Mouse (Mus musculus) frontal cortex, postnatal 10 days (tissue): Measurements from ENCODE around the gene Cbln3.
A peak's percentile ranks its signal among the peaks of the same experiment; 100 is the strongest.

Experiments
- DNase-seq, 2 experiments: peaks; one replicate each; pipeline ENCODE4 v3.0.0; 2022; ENCODE audit warnings: low spot score in 2 of 2, mixed read lengths in 1 of 2

Cbln3 gene

DNA sequence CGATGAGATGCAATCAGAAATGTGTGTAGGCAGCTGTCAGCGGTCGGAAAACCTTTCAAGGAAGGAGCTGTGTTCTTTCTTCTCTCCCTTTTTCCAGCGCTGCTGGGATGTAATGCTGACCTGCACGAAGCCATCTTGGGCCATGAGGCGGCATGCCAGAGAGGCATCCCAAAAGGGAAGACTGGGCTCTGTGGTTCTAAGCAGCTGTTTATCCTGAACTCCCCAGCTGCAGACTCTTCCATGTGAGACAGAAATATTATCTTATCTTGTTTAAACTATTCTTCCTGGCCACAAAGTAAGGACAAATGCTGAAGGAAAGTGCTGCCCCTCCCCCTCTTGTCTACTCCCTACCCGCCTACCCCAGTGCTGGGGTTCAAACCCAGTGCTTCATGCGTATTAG is 3.2 kb downstream of the Cbln3 start:
- DNase-seq = no peak

DNA sequence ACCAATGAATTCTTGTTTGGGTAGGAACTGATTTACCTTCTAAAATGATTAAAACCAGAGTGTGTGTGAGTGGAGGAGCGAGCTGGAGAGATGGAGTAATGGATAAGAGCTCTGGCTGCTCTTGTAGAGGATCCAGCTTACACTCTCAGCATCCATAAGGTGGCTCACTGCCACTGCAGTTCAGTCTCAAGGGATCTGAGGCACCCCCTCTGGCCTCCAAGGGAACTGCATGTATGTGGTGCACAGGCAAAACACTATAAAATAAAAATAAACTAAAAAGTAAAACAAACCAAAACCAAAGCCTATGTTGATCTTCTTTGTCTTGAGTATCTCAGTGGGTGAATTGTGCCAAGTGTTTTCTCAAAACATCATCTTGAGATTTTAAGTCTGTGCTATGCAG is 4.6 kb downstream of the Cbln3 start:
- peak; percentile 65 to 76 for DNase-seq

DNA sequence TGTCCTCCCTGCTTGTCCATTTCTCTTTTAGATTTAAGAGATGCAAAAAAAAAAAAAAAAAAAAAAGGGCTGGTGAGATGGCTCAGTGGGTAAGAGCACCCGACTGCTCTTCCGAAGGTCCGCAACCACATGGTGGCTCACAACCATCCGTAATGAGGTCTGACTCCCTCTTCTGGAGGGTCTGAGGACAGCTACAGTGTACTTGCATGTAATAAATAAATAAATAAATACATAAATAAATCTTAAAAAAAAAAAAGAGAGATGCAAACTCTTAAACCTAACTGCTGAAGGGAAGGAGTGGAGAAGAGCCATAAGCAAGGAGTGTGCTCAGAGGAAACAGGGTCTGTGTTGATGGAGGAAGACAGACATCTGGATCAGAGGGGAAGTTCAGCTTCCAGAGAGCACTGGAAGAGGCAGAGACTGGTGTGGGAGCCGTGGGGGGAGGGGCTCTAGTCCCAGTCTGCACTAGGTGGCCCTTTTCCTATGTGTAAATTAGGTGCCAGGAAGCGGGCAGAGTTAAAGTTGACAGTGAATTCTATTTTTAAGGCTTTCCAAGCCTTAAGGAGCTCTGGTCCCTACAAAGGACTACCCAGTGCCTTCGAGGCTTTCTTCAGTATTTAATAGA is 5.8 kb downstream of the Cbln3 start:
- no peak for DNase-seq

DNA sequence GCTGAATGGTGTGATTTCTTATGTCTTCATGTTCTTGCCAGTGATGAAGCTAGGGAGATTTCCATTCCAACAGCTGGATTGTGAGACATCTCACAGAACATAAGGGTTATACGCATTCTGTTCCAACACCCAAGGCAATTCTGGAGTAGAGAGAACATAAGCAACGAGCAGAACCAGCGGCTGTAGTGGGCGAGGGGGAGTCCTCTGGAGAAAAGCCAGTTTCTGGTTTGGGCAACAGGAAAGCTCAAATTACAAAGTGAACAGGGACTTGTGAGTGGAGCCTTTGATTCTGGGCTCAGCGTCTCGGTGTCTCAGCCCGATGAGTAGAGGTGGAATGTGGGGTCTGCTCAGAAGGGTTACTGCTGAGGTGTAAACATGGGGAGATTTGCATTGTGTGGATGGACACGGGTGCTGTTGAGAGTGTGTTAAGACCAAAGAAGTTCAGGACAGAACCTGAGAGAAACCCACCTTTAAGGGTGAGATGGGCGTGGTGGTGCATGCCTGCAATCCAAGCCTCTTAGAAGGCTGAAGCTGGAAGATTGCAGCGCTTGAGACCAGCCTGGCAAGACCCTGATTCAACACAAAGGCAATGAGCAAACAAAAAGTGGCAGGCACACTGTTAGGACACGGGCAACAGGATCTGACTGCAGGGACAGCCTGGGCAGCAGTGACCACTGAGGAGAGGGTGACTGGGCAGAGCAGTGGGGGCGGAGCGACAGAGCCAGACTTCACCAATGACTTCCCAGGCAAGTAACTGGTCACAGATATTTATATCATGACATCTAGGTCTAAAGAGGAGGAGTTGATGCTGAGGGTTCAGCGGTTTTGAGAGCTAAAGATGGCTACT is 6.5 kb downstream of the Cbln3 start:
- peak in 1 of 2 experiments; percentile 64 for DNase-seq

- peak in 1 of 2 experiments; percentile 69 for DNase-seq
Observed at GRCm38 (mm10) chr14:55873714-55874683, 10.2 kb downstream of the Cbln3 start.

- DNase-seq = no peak
Observed at GRCm38 (mm10) chr14:55873242-55873713, 10.9 kb downstream of the Cbln3 start.

DNA sequence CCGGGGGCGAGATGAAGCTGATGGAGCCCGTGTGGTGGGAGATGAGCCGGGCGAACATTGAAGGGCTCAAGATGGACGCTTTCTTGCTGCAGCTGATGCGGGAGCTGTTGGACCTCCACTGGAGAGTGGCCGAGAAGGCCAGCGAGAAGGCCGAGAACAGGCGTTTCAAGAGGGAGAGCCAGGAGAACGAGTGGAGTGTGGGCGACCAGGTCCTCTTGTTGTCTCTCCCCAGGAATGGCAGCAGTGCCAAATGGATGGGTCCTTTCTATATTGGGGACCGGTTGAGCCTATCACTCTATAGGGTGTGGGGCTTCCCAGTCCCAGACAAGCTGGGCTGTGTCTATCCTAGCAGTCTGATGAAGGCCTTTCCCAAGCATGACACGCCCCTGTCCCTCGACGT is 11.6 kb downstream of the Cbln3 start:
- DNase-seq = no peak

GRCm38 (mm10) chr14:55872039-55872438 is 12.2 kb downstream of the Cbln3 start:
- DNase-seq = no peak

- DNase-seq = no peak
Observed at GRCm38 (mm10) chr14:55869538-55869937, 14.7 kb downstream of the Cbln3 start.

GRCm38 (mm10) chr14:55868230-55869026 is 15.8 kb downstream of the Cbln3 start:
- DNase-seq = no peak

DNA sequence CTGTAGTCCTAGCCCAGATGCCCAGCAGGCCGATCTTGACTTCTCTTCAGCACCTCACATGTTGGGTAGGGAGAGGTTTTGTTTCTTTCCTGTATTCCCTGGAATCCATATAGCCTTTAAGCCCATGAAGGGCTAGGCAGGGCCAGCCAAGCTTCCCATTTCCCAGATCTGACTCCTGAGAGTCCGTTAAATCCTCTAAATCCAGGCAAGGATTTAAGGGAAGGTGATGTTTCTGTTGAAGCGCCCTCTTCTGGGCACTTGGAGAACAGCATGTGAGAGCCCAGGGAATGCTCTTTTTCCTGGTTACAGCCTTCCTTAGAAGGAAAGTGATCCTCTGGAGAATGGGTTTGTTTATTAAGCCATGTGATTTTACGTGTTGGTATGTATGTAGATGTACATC is 17.2 kb downstream of the Cbln3 start:
- DNase-seq = no peak

GRCm38 (mm10) chr14:55863773-55864172 is 20.4 kb downstream of the Cbln3 start:
- DNase-seq = peak in 1 of 2 experiments; percentile 53

DNA sequence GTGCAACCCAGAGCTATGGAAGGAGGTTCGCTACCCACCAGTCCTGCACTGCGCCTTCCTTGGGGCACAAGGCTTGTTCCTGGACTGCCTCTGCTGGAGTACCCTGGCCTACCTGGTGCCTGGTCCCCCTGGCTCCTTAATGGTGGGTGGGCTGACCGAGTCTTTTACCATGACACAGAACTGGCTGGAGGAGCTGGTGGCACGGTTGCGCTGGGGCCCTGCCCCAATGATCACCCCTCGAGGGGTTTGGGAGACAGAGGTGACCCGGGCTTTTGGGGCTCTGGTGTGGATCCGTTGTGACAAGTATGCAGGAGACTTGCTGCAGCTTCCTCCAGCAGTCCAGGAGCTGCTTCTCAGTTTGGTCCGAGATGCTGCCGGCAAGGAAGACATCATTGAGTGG is 21.2 kb downstream of the Cbln3 start:
- no peak for DNase-seq

- DNase-seq = no peak
Observed at GRCm38 (mm10) chr14:55862186-55862585, 22.0 kb downstream of the Cbln3 start.

DNA sequence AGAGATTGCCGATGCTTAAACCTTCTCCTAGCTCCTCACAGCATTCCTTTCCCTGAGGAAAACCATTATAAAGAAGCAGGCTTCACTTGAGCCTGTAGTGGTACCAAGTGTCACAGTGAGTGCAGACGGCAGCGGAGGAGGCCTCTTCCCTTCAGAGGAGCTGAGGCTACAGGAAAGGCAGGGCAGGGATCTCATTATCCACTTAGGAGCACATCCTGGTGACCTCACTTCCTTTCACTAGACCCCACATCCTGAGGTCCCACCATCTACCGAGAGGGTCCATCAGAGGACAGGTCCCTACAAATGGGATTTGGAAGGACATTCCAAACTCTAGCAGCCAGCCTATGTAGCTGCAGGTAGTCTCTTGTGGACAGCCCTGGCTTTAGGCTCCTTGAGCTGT is 26.6 kb downstream of the Cbln3 start:
- no peak for DNase-seq

- no peak for DNase-seq
Observed at GRCm38 (mm10) chr14:55855101-55855561, 29.1 kb downstream of the Cbln3 start.

DNA sequence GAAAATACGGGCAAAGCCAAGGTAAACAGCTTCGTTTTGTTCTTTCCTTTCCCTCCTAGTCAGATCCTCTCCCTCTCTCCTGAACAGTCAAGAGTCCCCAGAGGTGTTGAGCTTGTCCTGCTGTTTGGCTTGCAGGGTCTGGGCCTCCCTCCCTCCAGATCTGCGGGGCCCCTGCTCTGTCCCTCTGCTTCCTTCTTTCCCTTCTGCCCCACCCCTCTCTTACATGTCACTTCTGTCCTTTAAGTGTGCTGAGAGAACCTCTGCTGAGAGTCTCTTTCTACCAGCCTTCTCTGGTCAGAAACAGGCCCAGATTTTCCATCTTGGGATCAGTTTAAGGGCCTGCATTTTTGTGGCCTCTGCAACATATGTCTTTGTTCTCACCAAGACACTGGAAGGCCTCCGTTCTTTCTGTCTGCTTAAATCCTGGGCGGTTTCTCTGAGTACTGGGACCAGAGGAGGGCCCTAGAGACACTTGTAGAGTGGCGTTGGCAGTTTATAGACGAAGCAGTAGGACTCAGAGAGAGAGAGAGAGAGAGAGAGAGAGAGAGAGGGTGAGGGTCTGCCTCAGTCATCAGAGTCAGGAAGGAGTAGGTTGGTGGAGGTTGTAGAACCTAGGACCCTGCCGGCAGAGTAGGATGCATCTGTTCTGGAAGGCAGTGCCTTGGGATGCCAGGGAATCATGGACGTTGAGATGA is 29.6 kb downstream of the Cbln3 start:
- DNase-seq = no peak

DNA sequence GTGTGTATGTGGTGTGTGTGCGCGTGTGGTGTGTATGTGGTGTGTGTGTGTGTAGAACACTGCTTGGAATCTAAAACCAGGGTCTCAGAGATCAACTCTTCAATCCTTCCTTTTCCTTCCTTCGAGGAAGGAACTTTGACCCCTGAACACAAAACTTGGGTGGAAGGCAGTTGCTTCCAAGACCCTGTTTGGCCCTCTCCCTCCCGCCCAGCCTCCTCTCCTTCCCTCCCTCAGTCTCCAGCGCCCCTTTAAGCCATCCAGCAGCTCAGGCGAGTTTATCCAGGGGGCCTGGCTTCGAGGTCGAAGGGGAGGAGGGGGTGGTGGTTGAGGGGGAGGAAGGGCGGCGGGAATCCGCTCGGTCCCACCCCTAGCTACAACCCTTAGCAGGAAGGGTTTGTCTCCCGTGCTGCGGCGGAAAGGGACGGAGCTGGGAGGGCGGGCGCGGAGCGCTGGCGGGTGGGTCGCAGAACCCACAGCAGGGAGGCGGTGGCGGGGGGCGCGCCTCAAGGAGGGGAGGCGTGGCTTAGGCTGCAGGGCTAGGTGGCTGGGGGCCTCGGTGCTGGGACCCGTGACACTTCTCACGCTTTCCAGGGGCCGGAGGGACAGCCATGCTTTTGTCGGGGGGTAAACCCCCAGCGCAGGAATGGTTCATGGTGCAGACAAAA is 30.4 kb downstream of the Cbln3 start, which contains the start of gene Nynrin:
TSS of gene Nynrin (plus strand) at position 390 of the 665 bp plus-strand sequence.
- peak in 1 of 2 experiments; percentile 61 for DNase-seq

GRCm38 (mm10) chr14:55852646-55853551 is 31.3 kb downstream of the Cbln3 start:
- no peak for DNase-seq
